Mouse (Mus musculus): Measurements from ENCODE around the gene Eda.
"Not testable (repeated sequence)": the region's sequence is repeated elsewhere in the genome, so short reads cannot be mapped to it uniquely, and the experiment has no call there.

Eda gene

GRCm38 (mm10) chrX:100428693-100429092 lies 453.3 kb downstream of the Eda start, which contains the start of gene Otud6a:
Gene Otud6a, plus strand, starts transcription at chrX:100429013.
- DNase-seq = no peak

- no peak for DNase-seq
Observed at GRCm38 (mm10) chrX:100432311-100432710, 456.9 kb downstream of the Eda start.

GRCm38 (mm10) chrX:100442617-100443016 lies 467.2 kb downstream of the Eda start, which contains the start of gene Awat2:
Gene Awat2, minus strand, starts transcription at chrX:100442717.
- not testable (repeated sequence) for DNase-seq

GRCm38 (mm10) chrX:100443532-100443931 lies 468.1 kb downstream of the Eda start:
- no peak for DNase-seq

Data from heart, adult 11 months (tissue).